Mouse (Mus musculus): ENCODE results near the gene Prok1. TPM values are rescaled to one million over a fixed set of nuclear protein-coding genes. Genes with fewer than 3 reads are reported as not detected.

Prok1 gene
- total and polyA plus RNA-seq, 3 experiments = not detected

DNA sequence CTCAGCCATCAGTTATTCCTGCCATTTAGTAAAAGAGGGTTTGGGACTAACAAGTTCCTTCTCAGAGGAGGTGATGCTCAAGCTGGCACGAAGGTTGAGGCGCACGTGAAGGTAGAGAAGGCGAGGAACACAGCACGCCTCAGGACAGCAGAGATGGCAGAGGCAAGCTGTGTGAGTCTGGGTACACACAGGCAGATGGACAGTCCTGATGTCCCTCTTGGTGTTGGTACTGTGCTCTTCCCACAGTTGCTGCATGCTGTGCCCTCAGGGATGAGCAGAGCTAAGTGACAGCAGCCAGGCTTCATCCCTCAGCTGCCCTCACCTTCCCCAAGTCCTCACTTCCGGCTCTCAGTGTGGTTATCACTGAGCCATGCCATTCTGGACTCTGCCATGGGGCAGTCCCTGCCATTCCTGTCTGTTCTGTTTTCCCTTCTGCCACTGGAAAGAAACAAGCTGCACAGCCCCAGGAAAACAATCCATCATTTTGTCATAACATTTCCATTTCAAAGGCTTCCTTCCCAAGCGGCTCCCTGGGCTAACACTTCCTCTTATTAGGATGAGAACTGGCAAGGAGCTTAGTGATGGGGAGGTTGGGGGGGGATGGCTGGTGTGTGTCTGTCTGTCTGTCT lies 31.8 kb downstream of the Prok1 start:
- DNase-seq (ENCODE audit: extremely low read depth) = no peak
- Histone ChIP-seq H3K79me2 (replicated peaks; ENCODE audit: control insufficient read depth, extremely low read depth, insufficient read depth, poor library complexity, severe bottlenecking) (no peaks in the 10 kb centered on the region), H3K4me2 (ENCODE audit: insufficient read depth, low read depth, poor library complexity, severe bottlenecking) (no peak overlapping the region), H3K27ac (ENCODE audit: insufficient read depth, low read depth) (no peak overlapping the region), H3K36me3 (replicated peaks in 1 of 2; ENCODE audit: control insufficient read depth in 1 of 2, insufficient read depth in 1 of 2, low read length in 1 of 2) (no peaks in the 10 kb centered on the region), H3K4me1 (ENCODE audit: control insufficient read depth in 1 of 2, insufficient read depth in 2 of 2) (no peaks in the 10 kb centered on the region), H3K4me3 (replicated peaks in 1 of 3; ENCODE audit: low read depth in 2 of 3, low read length in 2 of 3, poor library complexity in 1 of 3) (no peak overlapping the region), H3K9me3 (replicated peaks; ENCODE audit: low read length) (peaks cover 3% of the 10 kb centered on the region), H3K9ac (ENCODE audit: insufficient read depth, low read depth) (no peak overlapping the region), H3K27me3 (replicated peaks) (peaks cover 29% of the 10 kb centered on the region)
- dilution Hi-C loops (cut with MboI; ENCODE audit: extremely low pct_ligation_motif_present, extremely low pct_unique_long_range_greater_than_20kb, low sequenced_read_pairs) = no loop called here
- no peak for TF ChIP-seq ZNF384 (IDR thresholded peaks at IDR 0.05; ENCODE audit: low read depth, low read length)
- TF ChIP-seq MYC (IDR thresholded peaks at IDR 0.05; ENCODE audit: low read depth, low read length) = no peak
- TF ChIP-seq ZC3H11A (IDR thresholded peaks at IDR 0.05; ENCODE audit: low read depth, low read length) = no peak
- TF ChIP-seq ETS1 (conservative IDR thresholded peaks at IDR 0.05; ENCODE audit: low read depth, low read length) = no peak
- TF ChIP-seq UBTF (IDR thresholded peaks at IDR 0.05; ENCODE audit: low read depth, low read length) = no peak
- TF ChIP-seq JUND (conservative IDR thresholded peaks at IDR 0.05; ENCODE audit: low read depth, low read length) = no peak
- no peak for TF ChIP-seq MAFK (IDR thresholded peaks at IDR 0.05; ENCODE audit: insufficient replicate concordance, low read length)
- TF ChIP-seq MAX (IDR thresholded peaks at IDR 0.05; ENCODE audit: low read length) = no peak
- no peak for TF ChIP-seq MXI1 (IDR thresholded peaks at IDR 0.05; ENCODE audit: low read depth, low read length)
- TF ChIP-seq MAZ (IDR thresholded peaks at IDR 0.05; ENCODE audit: low read depth, low read length) = no peak
- no peak for TF ChIP-seq ZKSCAN1 (IDR thresholded peaks at IDR 0.05; ENCODE audit: borderline replicate concordance, low read depth, low read length)
- TF ChIP-seq E2F4 (IDR thresholded peaks at IDR 0.05; ENCODE audit: insufficient replicate concordance, low read depth, low read length) = no peak
- TF ChIP-seq KAT2A (IDR thresholded peaks at IDR 0.05; ENCODE audit: insufficient replicate concordance, low read length) = no peak
- no peak for TF ChIP-seq PAX5 (IDR thresholded peaks at IDR 0.05; ENCODE audit: low read length)
- TF ChIP-seq RCOR1 (conservative IDR thresholded peaks at IDR 0.05; ENCODE audit: low read depth, low read length) = no peak
- TF ChIP-seq SMC3 (IDR thresholded peaks at IDR 0.05; ENCODE audit: low read depth, low read length) = no peak
- no peak for TF ChIP-seq USF2 (conservative IDR thresholded peaks at IDR 0.05; ENCODE audit: low read depth, low read length)
- no peak for TF ChIP-seq TBP (conservative IDR thresholded peaks at IDR 0.05; ENCODE audit: low read depth, low read length)
- TF ChIP-seq NELFE (IDR thresholded peaks at IDR 0.05; ENCODE audit: low read depth, low read length) = no peak
- in situ Hi-C loops (cut with MboI; ENCODE audit: low pct_ligation_motif_present, low pct_unique_long_range_greater_than_20kb, low sequenced_read_pairs) = no loop called here

DNA sequence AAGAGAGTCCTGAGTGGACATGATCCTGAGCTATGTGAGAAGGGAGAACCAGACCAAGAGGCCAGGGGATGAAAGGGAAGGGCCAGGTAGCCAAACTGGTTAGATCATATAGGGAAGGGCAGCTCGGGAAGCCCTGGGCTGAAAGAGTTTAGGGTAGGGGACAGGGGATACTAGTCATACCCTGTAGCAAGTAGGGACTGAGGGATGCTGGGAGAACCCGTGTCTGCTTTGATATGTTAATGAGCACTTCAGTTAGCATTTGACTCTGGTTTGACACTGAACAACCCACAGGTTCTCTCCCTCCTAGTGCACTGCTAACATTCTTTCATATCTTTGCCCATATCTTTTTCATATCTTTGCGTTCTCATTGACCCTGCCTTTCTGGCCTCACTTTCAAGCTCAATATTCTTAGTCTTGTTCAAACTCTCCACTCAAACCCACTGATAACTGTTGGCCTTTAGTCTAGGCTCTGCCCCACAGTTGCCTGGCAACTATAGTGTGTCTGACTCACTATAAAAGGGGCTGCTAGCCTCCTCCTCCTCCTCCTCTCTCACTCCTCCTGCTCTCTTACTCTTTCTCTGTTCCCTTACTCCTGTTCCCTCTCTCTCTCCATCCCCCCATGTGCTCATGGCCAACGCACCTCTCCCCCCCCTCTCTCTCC lies 32.9 kb downstream of the Prok1 start:
- dilution Hi-C loops (cut with MboI; ENCODE audit: extremely low pct_ligation_motif_present, extremely low pct_unique_long_range_greater_than_20kb, low sequenced_read_pairs) = no loop called here
- TF ChIP-seq SIN3A (IDR thresholded peaks at IDR 0.05; ENCODE audit: low read length) = no peak
- TF ChIP-seq USF2 (conservative IDR thresholded peaks at IDR 0.05; ENCODE audit: low read depth, low read length) = no peak
- TF ChIP-seq SMC3 (IDR thresholded peaks at IDR 0.05; ENCODE audit: low read depth, low read length) = no peak
- no peak for DNase-seq (ENCODE audit: extremely low read depth)

More for the DNA sequence above, 32.9 kb downstream of the Prok1 start:
- Histone ChIP-seq H3K36me3 (replicated peaks in 1 of 2; ENCODE audit: control insufficient read depth in 1 of 2, insufficient read depth in 1 of 2, low read length in 1 of 2) (no peaks in the 10 kb centered on the region), H3K79me2 (replicated peaks; ENCODE audit: control insufficient read depth, extremely low read depth, insufficient read depth, poor library complexity, severe bottlenecking) (no peaks in the 10 kb centered on the region), H3K4me3 (replicated peaks in 1 of 3; ENCODE audit: low read depth in 2 of 3, low read length in 2 of 3, poor library complexity in 1 of 3) (no peak overlapping the region), H3K4me2 (ENCODE audit: insufficient read depth, low read depth, poor library complexity, severe bottlenecking) (no peak overlapping the region), H3K27ac (ENCODE audit: insufficient read depth, low read depth) (no peak overlapping the region), H3K4me1 (ENCODE audit: control insufficient read depth in 1 of 2, insufficient read depth in 2 of 2) (no peaks in the 10 kb centered on the region), H3K27me3 (replicated peaks) (peaks cover 31% of the 10 kb centered on the region), H3K9ac (ENCODE audit: insufficient read depth, low read depth) (no peak overlapping the region), H3K9me3 (replicated peaks; ENCODE audit: low read length) (peaks cover 3% of the 10 kb centered on the region)
- in situ Hi-C loops (cut with MboI; ENCODE audit: low pct_ligation_motif_present, low pct_unique_long_range_greater_than_20kb, low sequenced_read_pairs) = no loop called here

Measured in CH12.LX (cell line).